Comparison of ENCODE assay signal across 8 mouse cellular contexts in the genomic region with DNA sequence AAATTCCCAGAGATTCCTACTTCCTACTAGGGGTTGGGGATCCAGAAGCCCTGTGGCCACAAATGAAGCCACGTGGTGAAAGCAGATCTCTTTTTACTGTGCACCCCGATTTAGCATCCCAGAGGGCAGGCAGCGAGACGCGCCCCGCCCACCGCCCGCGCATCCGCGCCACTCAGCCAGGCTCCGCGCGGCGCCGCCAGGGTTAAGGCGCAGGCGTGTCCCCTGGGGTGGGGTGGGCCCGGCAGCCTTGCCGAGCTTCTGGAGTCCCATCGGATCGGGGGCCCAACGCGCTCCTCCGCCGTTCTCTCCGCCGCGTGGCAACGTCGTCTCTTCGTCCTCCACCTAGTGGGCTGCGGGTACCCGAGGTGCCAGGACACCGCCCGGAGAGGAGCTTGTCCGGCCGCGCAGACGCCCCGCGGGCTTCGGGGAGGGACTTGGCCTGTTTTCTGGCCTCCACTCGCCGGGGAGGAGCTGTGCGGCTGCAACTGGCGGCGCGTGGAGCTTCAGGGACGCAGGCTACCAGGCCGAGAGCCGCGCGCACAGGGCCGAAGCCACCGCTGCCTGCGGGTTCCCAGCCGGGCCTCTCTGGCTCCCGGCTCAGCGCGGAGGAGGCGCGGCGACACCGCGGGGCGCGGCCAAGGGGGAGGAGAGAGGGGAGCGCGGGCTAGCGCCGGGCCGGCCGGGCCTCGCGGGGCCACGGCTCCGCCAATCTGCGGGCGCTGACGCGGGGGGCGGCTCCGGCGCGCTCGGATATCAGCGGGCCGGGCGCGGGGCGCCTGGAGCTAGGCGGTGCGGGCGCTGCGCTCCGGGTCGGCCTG. TPM values are rescaled to one million over a fixed set of nuclear protein-coding genes. Genes with fewer than 3 reads are reported as not detected.
A peak's percentile ranks its signal among the peaks of the same experiment; 100 is the strongest.
DNase-seq lines count a peak whose midpoint lies in the region; ATAC-seq and TF ChIP-seq lines count a peak whose summit lies in the region.

A gene (plus strand): TSS at position 212 of the 818 bp plus-strand sequence.

- TF ChIP-seq CTCF in lung, embryonic 14.5 days (IDR thresholded peaks at IDR 0.05; ENCODE audit: low read depth): no peak
- TF ChIP-seq CTCF in olfactory bulb, adult 2 months (IDR thresholded peaks at IDR 0.05; ENCODE audit: insufficient read depth, low read depth, low read length): no peak

- DNase-seq in ZHBTc4 (ENCODE audit: low read depth, low spot score): peak; percentile 82
- DNase-seq in cerebellum, postnatal 10 days: peak; percentile 68 to 78
- peak; percentile 60 to 70 for DNase-seq in frontal cortex, postnatal 14 days (ENCODE audit: low spot score in 2 of 2)
- peak; percentile 77 for DNase-seq in hindbrain, embryonic 10.5 days (ENCODE audit: low spot score)
- DNase-seq in layer of hippocampus, adult 9-11 months: peak; percentile 79
- peak; percentile 86 for DNase-seq in lung, embryonic 14.5 days
- DNase-seq in urinary bladder, postnatal 25 days (ENCODE audit: low spot score): peak; percentile 74

- peaks cover 69% of the 10 kb centered on the region for H3K27me3 ChIP-seq in hindbrain, embryonic 10.5 days (ENCODE audit: insufficient read depth, poor library complexity, severe bottlenecking)
- peaks cover 31% of the 10 kb centered on the region for H3K27me3 ChIP-seq in lung, embryonic 14.5 days (ENCODE audit: insufficient read depth, low read length)

- under 1% methylated on average over 98 of the region's 98 CpGs for WGBS in hindbrain, embryonic 10.5 days
- under 1% methylated on average over 95 of the region's 98 CpGs for WGBS in lung, embryonic 14.5 days
- under 1% methylated on average over 90 of the region's 98 CpGs for WGBS in olfactory bulb, adult 2 months

- peak within 1 kb of the TSS; percentile 79 for H3K9ac ChIP-seq in lung, embryonic 14.5 days

- peak; percentile 88 for TF ChIP-seq POLR2A in olfactory bulb, adult 2 months (IDR thresholded peaks at IDR 0.05; ENCODE audit: insufficient read depth, low read depth, low read length)

- peak within 1 kb of the TSS; percentile 91 for H3K4me2 ChIP-seq in lung, embryonic 14.5 days

- H3K27ac ChIP-seq in hindbrain, embryonic 10.5 days: peak within 1 kb of the TSS; percentile 92
- H3K27ac ChIP-seq in lung, embryonic 14.5 days (ENCODE audit: low read depth): peak within 1 kb of the TSS; percentile 90
- H3K27ac ChIP-seq in olfactory bulb, adult 2 months (ENCODE audit: insufficient read depth, low read depth, low read length): peak within 1 kb of the TSS; percentile 91

- peaks cover 11% of the 10 kb centered on the region; the same call in 1 of the 2 replicates for H3K36me3 ChIP-seq in hindbrain, embryonic 10.5 days
- no peaks in the 10 kb centered on the region; the same call in 1 of the 2 replicates for H3K36me3 ChIP-seq in lung, embryonic 14.5 days (ENCODE audit: insufficient read depth)

- H3K4me3 ChIP-seq in hindbrain, embryonic 10.5 days: peak within 1 kb of the TSS; percentile 79
- H3K4me3 ChIP-seq in lung, embryonic 14.5 days (ENCODE audit: low read depth, low read length): peak within 1 kb of the TSS; percentile 65
- H3K4me3 ChIP-seq in olfactory bulb, adult 2 months (ENCODE audit: insufficient read depth, low read depth, low read length): peak within 1 kb of the TSS; percentile 80

- H3K4me1 ChIP-seq in hindbrain, embryonic 10.5 days (replicated peaks): peaks cover 50% of the 10 kb centered on the region
- peaks cover 15% of the 10 kb centered on the region for H3K4me1 ChIP-seq in lung, embryonic 14.5 days (ENCODE audit: insufficient read depth)
- H3K4me1 ChIP-seq in olfactory bulb, adult 2 months (ENCODE audit: control insufficient read depth, insufficient read depth, low read length): peaks cover 35% of the 10 kb centered on the region

- peak; percentile 91 for ATAC-seq in lung, embryonic 14.5 days (ENCODE audit: insufficient read depth)

- no peaks in the 10 kb centered on the region for H3K9me3 ChIP-seq in hindbrain, embryonic 10.5 days
- no peaks in the 10 kb centered on the region for H3K9me3 ChIP-seq in lung, embryonic 14.5 days (ENCODE audit: low read depth, low read length)

RNA-seq across cellular contexts. Expression of the gene that starts here (rescaled TPM):
- polyA plus RNA-seq in hindbrain, embryonic 10.5 days (2016; fragmentation: Nextera tagmentation; extraction: Ambion mirVana): 10.9 and 24.0 TPM in 2 replicates
- polyA plus RNA-seq in lung, embryonic 14.5 days (2014; fragmentation: Nextera tagmentation; extraction: Ambion mirVana): 7.3 and 8.4 TPM in 2 replicates
- not detected in 2 replicates for polyA plus RNA-seq in olfactory bulb, adult 2 months (2012; ENCODE audit: insufficient read depth, insufficient read length, low replicate concordance, missing spikeins)

Comparison
In these comparisons a context has a peak if more than half of its experiments do, and no peak if none do; other contexts are left out.
1. Peak in every context shown above with its lines: DNase-seq, ATAC-seq, H3K4me3 ChIP-seq and H3K27ac ChIP-seq.